Mouse (Mus musculus) layer of hippocampus, postnatal 25 days (tissue): ENCODE data around the gene Atp1a3. TPM values are rescaled to one million over a fixed set of nuclear protein-coding genes. Genes with fewer than 3 reads are reported as not detected.
A peak's percentile ranks its signal among the peaks of the same experiment; 100 is the strongest.

Experiments
- DNase-seq, 2 experiments: peaks; one replicate each; pipeline ENCODE4 v3.0.0; 2022; ENCODE audit warnings: mixed read lengths in 2 of 2, low spot score in 1 of 2; ENCODE audit errors: extremely low spot score in 1 of 2
- microRNA-seq, 2 experiments: library from miRNA; unstranded; fragments of <30 nt; microRNA quantifications; one replicate each; pipeline ENCODE4 v1.2.0; 2021
- total RNA-seq, 2 experiments: library from RNA; stranded (reverse); gene quantifications; 2 replicates each; pipeline ENCODE4 v1.2.3; 2021

The Atp1a3 gene
- total RNA-seq, 2 experiments from 2014 or later = 2,623 to 2,665 TPM

DNA sequence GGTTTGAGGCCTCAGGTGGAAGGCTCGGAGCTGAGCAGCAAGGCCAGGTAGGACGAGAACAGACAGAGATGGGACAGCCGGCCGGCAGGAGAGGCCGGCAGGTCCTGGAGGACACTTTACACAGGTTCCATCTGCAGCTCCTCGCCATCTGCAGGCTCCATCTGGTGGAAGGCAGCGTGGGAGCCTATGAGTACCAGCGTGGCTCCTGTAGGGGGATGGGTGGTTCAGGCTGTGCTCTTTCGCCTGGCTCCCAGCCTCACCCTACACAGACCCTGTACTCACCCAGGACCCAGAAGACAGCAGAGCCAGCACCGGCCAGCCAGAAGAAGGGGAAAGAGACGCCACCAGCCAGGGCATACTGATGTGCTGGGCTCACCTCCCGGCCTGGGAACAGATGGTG is 36.0 kb downstream of the Atp1a3 start:
- peak in 1 of 2 experiments; percentile 56 for DNase-seq

DNA sequence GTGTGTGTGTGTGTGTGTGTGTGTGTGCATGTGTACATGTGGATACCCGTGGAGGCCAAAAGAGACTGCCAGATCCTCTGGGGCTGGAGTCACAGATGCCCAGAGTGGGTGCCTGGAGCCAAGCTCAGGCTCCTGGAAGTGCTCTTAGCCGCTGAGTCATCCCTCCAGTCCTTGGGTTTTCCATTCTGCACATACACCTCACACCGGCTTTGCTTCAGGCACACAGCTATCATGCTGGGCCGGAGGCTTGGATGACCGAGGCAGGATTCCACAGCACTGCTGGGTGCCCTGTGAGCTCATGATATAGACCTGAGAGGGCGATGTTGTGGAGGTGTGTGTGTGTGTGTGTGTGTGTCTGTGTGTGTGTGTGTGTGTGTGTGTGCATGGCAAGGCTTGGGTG is 37.3 kb downstream of the Atp1a3 start:
- no peak for DNase-seq

DNA sequence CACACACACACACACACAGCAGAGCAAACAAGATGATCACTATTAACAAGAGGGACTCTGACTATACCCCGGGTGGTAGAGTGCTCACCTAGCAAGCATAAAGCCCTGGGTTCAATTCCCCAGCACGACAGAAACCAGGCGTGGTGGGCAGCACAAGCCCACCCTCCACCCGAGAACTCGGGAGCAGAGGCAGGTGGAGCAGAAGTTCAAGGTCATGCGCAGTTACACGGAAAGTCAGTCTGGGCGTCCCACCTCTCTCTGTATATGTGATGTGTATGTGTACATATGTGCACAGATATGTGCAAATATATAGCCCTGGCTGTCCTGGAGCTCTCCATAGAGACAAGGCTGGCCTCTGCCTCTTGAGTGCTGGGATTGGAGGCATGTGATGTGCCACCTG is 37.8 kb downstream of the Atp1a3 start:
- DNase-seq = no peak

DNA sequence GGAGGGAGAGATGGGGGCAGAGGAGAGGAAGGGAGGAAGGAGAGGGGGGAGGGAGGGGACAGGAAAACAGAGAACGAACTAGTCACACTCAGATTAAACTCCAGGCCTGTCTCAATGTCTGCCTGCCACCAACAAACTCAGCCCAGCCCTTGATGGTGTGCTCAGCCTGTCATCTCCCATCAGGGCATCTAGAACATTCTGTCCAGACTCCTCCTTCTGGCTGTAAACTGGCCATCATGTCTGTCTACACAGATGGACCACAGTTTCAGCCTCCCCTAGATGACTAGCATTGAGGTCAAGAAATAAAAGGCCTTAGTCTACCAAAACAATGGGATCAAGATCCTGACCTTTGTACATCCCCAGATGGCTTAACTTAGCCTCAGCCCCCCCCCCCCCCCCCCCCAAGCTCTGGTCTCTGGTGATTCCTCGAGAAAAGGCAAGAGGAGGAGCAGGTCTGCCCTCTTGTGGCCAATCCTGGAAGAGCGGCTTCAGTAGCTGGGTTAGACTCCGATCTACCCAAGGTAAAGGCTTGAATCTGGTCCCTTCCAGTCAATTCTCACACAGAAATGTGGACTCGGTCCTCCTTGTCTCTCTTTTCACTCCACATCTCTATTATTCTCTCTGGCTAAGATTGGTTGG is 40.7 kb downstream of the Atp1a3 start:
- peak; percentile 80 to 96 for DNase-seq

DNA sequence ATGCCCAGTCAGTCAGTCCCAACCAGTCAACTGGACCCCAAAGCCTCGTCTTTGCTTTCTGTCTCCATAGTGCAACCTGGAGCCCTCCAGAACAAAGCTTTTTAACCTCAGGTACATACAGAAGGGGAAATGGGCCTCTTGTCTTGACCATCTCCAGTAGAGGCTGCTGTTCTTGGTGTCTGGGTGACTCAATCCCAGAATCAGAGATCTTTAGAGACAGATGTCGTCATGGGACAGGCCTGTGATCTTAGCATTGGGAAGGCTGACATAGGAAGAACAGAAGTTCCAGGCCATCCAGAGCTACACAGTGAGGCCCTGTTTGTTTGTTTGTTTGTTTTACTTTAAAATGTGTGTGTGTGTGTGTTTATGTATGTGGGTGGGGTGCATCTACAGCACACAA is 41.5 kb downstream of the Atp1a3 start:
- DNase-seq = no peak

DNA sequence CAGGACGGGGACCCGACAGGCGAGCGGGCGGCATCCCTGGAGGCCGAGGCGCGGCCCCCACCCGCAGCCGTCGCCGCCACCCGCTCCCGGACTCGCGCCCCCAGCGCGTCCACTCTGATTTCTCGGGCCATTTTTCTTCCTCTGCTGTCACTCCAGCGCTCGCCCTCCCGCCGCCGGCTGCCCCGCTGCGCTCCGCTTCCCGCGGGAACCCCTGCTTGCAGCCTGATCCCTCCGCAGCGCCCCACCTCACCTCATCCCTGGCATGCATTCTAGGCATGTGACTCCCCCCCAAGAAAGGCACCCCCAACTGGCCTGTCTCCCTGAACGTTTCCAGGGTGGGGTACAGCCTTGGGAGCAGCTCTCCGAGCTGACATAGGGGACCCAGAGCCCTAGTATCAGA is 50.5 kb downstream of the Atp1a3 start:
- no peak for DNase-seq

DNA sequence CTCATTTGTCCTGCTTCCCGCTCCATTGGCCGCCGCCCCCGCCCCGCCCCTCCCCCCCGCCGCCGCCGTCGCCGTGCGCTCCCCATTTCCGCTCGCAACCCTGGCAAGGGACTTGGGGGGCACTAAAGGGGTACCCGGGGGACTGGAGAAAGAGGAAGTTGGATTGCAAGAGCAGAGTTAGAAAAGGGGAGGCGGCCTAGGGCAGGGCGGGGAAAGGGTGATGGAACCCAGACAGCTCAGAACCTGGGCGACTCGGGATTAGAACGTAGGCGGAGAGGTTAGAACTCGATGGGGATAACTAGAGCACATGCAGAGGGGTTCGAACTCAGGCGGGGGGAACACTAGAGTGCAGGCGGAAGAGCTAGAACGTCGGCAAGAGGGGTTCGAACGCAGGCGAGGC is 51.3 kb downstream of the Atp1a3 start:
- DNase-seq = no peak

DNA sequence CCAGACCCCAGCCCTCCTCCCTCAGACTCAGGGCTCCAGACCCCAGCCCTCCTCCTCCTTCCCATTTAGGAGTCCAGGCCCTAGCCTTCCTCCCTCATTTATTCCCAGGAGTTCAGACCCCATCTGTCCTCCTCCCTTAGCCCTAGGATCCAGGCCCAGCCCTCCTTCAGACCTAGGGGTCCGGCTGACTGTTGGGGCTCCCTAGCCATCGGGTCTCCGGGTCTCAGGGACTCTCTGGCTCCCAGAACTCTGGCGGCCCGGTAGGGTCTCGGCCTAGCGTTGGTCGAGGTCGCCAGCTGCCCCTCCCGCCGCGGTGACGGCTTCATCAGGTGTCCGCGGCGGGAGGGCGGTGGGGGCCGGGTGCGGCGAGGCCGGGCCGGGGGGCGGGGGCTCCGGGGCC is 51.8 kb downstream of the Atp1a3 start:
- DNase-seq = no peak

DNA sequence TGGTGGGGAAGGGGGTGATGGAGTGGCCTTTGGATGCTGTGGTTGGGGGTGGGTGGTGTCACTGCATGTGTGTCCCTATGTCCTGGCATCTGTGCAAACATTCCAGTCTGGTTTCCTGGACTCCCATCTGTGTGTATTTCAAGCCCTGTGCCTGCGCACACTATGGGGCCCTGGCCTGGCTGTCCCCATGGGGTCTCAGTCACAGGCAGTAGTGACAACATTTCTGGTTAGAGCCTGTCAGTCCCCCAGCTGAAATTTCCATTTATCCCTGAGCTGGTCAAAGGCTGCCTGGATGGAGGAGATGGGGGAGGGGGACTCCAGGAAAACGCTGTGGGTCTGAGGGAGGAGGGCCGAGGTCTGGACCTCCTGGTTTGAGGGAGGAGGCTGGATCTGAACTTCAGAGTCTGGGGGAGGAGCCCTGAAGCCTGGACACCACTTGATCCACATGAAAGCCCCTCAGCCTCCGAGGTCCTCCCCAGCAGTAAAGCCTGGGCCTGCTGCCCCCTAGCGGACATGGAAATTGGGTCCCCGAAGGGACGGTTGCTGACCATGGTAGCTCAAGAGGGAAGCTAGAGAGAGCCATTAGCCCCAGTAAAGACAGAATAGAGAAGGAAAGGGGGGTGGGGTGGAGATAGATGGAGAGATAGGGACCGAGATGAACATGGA is 55.7 kb downstream of the Atp1a3 start:
- peak; percentile 64 to 82 for DNase-seq

DNA sequence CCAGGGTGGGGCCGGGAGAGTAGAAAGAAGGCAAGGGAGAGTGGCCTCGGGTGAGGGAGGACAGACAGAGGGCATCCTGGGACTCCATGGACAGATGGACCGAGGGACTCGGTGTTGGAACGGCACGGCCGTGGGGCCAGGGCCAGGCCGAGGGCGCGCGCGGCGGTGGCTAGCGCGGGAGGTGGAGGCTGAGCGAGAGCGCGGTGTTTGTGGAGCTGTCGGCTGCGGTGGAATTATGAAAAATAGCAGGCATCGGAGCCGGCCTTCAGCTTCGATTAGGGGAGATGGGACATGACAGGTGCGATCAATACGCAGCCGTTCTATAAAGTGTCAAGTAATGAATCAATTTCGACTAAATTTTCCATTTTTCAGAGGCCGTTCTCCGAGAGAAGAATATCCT is 57.0 kb downstream of the Atp1a3 start:
- no peak for DNase-seq

DNA sequence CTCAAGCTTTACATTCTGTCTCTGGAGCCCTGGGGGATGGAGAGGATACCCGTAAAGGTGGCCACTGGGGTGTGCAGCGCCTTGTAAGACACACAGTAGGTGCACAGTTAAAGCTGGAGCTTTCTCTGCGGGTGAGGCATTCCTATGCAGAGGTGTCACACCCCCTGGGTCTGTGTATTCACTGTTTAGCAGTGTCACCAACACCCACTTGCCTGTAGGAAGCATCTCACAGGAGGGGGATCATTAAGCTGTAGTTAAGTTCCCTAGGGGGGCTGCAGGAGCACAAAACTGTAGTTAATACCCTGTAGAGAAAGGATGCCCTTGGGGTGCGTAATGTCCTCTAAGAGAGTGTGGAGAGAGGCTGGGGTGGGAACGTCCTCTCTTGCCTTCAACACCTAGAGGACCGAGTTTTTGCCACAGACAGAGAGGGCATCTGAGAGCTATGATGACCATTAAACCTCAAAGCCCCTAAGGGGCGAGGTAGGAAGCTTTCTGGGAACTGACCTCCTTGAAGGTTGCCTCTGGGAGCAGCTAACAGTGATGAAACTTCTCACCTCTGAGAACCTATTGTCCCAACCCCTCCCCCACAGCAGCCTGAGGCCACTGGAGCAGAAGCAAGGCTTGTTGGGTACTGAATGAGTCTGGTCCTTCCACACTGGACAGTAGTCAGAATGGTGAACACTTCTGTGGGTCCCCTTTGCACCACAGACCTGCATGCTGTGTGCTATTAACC is 58.3 kb downstream of the Atp1a3 start:
- no peak for DNase-seq

DNA sequence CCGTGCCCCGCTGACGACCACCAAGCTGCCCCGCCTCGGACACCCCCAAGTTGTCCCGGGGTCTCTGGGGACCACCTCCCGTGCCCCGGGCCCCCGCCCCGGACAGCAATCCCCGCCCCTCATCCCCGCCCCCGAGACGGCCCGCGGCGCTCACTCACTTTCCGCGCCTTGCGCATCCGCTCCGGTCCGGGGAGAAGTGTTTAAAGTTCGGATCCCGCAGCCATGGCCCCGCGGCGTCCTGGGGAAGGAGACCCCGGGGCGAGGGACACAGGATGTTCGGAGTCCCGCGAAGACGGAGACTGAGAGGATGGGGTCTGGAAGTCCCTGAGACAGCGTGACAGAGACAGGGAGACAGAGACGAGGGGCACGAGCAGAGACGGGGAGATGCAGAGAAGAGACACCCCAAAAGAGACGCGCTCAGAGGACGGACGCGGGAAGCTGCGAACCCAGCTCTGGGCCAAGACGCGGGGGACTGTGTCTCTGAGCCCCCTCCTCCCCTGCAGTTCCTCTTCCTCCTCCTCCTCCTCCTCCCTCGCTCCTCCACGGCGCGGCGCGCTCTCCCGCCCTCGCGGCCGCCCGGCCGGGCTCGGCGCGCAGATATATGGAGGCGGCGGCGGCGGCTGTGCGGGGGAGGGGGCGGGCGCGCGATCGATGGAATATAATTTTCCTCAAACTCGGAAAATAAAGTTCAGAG is 61.4 kb downstream of the Atp1a3 start, which contains the start of gene Gm4881:
TSS of gene Gm4881 (minus strand) at position 238 of the 694 bp plus-strand sequence.
- no peak for DNase-seq

DNA sequence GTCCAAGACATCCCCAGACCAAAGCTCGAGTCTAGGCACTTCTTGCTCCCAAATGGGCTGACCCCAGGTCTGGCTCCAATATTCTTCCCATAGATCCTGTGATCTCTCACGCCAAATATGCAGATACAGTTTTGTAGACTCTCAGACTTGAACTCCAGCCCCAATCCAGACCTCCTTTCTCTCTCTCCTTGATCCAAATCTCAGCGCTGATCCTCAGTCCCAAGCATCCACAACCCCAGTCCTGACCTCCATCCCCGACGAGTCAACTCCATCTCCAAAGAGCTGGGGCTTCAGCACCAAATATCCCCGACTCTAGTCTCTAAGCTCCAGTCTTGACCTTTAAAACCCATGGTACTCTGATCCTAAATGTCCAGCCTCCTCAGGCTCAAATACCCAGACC is 62.1 kb downstream of the Atp1a3 start:
- no peak for DNase-seq

DNA sequence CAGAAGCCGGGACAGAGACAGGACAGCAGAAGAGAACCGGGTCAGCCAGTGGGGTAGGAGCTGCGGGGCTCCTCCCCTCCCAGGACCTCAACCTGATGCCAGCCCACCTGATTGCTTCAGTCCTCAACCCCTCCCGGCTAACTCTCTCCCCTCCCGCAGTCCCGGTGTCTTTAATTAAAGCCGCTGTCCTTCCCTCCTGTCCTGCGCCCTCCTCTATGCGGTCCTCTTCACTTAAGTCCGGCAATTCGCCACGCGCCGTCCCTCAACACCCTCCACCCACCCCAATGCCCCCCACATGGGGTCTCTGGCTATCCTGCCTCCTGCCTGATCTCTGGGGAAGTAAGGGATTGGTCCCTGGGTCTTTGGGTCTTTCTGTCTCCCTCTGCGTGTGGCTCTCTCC is 74.1 kb downstream of the Atp1a3 start:
- DNase-seq = no peak

DNA sequence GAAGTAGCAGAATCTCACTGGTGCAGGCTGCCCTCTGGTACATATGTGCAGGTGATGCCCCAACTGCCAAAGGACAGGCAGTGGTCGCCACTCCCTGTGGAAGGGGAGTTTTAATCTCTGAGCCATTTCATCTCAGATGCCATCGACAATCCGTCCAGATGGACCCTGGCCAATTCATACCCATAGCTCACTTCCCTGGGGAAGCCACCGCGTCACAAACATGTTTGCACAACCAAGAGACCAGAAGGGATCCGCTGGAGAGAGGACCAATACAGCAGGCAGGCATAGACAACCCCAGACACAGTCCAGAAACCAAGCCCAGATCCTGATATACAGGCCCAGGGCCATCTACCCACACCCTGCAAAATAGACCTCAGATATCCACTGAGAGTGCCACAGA is 75.3 kb downstream of the Atp1a3 start:
- DNase-seq = no peak

Small RNA genes within 50 kb of the gene (microRNA-seq; reads per million reads assigned to microRNA genes)
- gene Mir7046 (10.1 to 10.4 reads per million in 2 experiments), gene Mir7047 (42.8 to 58.4 reads per million in 2 experiments)

Other genes with a start within 250 kb of the Atp1a3 start
- not detected for gene Cd177, start 245.6 kb downstream of the Atp1a3 start, total RNA-seq
- gene Ceacam10, start 228.8 kb downstream of the Atp1a3 start, total RNA-seq = not detected
- gene Gm9844, start 143.7 kb downstream of the Atp1a3 start, total RNA-seq = under 1 TPM in 1 of 2 experiments, not detected in 1; 0.81 TPM
- not detected for gene Lypd4, start 136.0 kb downstream of the Atp1a3 start, total RNA-seq
- not detected for gene Dmrtc2, start 135.9 kb downstream of the Atp1a3 start, total RNA-seq
- 100 to 1,000 TPM; 446 to 548 TPM for gene Rps19, start 121.6 kb downstream of the Atp1a3 start, total RNA-seq
- under 1 TPM in 1 of 2 experiments, not detected in 1; 0.42 TPM for gene Cd79a, start 108.6 kb downstream of the Atp1a3 start, total RNA-seq
- gene Arhgef1, start 103.0 kb downstream of the Atp1a3 start, total RNA-seq = 10 to 100 TPM; 57.9 to 98.4 TPM
- not detected for gene Gm4881, start 61.5 kb downstream of the Atp1a3 start, total RNA-seq
- gene Rabac1, start 33.2 kb downstream of the Atp1a3 start, total RNA-seq = 100 to 1,000 TPM; 270 to 302 TPM
- 100 to 1,000 TPM; 225 to 267 TPM for gene Grik5, start 66.4 kb upstream of the Atp1a3 start, total RNA-seq
- 10 to 100 TPM; 29.2 to 29.6 TPM for gene Zfp574, start 66.6 kb upstream of the Atp1a3 start, total RNA-seq
- gene Pou2f2, start 173.8 kb upstream of the Atp1a3 start, total RNA-seq = 10 to 100 TPM in 1 of 2 experiments, 1 to 10 TPM in 1; 7.1 to 11.8 TPM
- gene Dedd2, start 214.7 kb upstream of the Atp1a3 start, total RNA-seq = 10 to 100 TPM; 24.0 to 26.4 TPM
- gene Zfp526, start 215.5 kb upstream of the Atp1a3 start, total RNA-seq = 10 to 100 TPM; 10.5 to 12.4 TPM
- gene Gsk3a, start 231.9 kb upstream of the Atp1a3 start, total RNA-seq = 100 to 1,000 TPM; 195 to 200 TPM
- 10 to 100 TPM; 44.4 to 51.1 TPM for gene Erf, start 244.8 kb upstream of the Atp1a3 start, total RNA-seq